Mouse (Mus musculus) left cerebral cortex, adult 8-10 months (tissue): ENCODE results near the gene Gm37240. TPM values are rescaled to one million over a fixed set of nuclear protein-coding genes. Genes with fewer than 3 reads are reported as not detected.
A peak's percentile ranks its signal among the peaks of the same experiment; 100 is the strongest.

Experiments used
- DNase-seq, 2 experiments: peaks; one replicate each; pipeline ENCODE4 v3.0.0; 2022; ENCODE audit warnings: low spot score in 2 of 2
- total RNA-seq, 4 experiments: library from RNA; stranded (reverse); gene quantifications; 2 replicates each; pipeline ENCODE4 v1.2.4; 2022

Gene Gm37240
- total RNA-seq, 4 experiments from 2014 or later = 0.50 to 4.0 (median 1.1) TPM; not detected in 1

DNA sequence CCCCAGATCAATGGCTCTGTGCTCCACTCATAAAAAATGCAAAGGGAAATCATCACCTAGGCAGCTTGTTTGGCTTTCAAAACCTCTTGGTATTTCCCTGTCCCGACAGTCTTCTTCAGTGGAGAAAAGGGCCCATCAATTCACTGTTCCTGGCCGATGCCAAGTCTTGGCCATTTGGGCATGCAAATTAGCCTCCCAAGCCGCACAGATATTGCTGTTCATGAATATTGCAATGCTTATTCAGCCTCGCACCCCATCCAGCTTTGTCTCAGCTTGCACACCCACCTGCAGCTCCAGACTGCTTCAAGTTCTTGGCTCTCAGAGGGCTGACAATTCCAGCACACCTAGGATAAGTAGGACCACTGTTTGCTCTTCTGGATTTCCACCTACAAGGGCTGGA is 685.5 kb downstream of the Gm37240 start:
- DNase-seq = peak in 1 of 2 experiments; percentile 66

- no peak for DNase-seq
Observed at GRCm38 (mm10) chr3:85198496-85198895, 688.8 kb downstream of the Gm37240 start.

GRCm38 (mm10) chr3:85197148-85197547 is 690.2 kb downstream of the Gm37240 start:
- no peak for DNase-seq

DNA sequence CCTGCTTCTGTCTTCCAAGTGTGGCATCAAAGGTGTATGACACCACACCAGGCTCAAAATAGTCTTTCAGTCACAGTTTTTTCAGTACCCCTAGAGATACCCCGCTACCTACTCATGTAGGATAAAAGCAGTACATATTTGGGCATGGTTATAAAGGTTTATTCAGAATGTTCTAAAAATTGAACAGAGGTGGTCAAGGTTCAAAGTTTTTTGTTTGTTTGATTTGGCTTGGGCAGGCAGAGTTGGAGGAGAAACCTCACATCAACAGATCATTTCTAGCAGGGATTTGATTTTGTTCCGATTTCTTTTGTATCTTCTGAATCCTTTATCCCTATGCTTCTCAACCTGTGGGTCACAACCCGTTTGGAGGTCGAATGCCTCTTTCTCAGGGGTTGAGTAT is 690.7 kb downstream of the Gm37240 start:
- DNase-seq = no peak

- DNase-seq = no peak
Observed at GRCm38 (mm10) chr3:85195068-85195481, 692.2 kb downstream of the Gm37240 start.

DNA sequence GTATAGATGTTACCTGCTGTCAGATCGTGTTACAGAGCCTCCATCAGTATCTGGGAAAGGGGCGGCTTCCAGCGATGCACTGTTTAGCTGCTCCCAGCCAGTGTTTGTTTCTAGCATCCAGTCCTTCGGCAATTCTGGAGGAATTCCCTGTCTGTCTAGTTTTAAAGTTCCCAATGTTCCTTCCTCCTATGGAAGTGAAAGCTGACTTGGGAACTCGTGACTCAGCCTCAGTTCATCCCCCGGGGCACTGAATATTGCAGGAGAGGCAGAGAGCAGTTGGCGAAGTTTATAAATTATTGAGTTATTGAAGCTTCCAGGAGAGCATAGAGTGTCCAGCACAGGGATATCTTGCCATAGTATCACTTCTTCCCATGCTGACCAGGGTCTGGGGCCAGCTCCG is 697.5 kb downstream of the Gm37240 start:
- DNase-seq = no peak

DNA sequence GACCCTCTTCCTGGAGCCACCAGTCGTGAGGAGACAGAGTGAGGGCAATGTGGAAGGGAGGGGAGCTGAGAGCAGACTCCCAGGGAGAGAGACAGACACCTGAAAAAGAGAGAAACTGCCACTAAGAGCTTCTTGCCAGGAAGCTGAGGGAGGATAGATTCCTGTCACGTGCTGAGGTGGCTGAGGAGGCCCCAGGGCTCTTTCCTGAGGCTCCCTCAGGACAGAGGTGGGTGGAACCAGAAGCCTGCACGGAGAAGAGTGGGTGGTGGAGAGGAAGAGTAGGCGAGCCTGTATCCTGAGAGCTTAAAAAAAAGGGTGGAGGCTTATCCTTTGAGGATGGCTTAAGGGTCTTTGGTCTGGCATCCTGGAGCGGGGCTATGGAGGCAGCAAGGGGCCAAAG is 699.0 kb downstream of the Gm37240 start:
- peak in 1 of 2 experiments; percentile 71 for DNase-seq

DNA sequence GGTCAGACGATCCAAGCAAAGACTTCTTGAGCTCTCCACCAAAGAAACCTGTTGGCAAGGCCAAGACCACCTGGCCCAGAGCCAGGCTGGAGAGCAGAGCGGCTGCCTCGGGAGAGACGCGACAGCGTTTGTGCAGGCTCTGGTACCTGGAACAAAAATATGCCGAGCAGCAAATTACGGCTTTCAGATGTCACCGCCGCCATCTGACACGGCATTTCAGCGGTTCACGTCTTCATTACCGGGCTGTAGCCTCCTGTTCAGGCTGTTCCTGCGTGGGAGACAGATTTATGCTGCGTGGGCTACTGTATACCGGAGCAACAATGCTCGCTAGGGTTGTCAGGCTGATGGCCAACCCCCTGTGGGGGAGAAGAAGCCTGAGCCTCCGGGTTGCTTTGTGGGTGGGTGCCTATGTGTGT is 700.6 kb downstream of the Gm37240 start:
- peak in 1 of 2 experiments; percentile 79 for DNase-seq

DNA sequence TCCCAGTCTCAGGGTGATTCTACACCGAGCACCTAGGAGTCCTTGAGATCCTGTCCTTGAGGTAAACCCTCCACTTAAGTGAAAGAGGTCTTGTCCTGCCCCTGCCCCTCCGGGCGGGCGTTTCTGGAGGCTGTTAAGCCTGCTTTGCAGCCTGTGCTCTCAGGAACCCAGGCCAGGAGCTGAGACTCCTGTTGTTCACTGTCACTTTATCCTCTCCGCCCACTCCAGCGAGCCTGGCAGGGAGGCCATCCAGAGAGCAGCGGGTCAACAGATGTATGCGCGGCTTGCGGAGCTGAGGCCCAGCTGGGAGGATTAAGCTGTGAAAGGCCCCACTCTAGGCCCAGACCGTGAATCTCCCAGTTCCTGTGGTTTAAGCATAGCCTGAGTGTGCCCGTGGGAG is 701.5 kb downstream of the Gm37240 start:
- DNase-seq = no peak

DNA sequence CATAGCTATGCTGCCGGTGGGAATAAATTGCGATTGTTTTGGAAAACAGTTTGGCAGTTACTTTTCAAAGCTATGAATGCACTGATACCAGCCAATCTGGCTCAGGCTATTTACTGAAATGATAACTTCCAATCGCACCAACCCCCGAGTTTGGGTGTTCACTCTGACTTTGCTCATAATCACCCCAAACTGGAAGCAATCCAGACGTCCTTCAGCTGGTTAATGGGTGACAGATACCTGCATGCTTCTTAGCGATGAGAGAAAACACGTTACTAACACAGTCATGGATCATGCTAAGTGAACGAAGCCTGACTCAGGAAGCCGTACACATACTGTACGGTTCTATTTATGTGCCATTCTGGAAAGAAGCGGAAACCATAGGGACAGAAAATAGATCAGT is 702.4 kb downstream of the Gm37240 start:
- no peak for DNase-seq

DNA sequence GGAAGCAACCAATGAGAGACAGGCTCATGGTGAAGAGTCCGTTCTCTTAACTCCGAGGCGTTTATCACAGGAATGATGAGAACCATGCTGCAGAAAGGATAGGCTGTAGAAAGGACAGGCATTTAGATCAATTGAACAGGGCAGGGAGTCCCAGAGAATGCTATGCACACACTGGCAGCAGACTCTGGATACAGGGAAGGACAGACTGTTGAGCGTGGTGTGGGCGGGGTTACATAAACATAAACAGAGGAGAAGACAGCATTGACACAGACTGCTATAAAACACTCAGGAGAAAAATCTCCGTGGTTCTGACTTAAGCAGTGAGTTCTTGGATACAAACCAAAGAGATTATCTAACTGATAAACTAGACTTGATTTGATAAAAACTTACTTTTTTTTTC is 703.2 kb downstream of the Gm37240 start:
- DNase-seq = no peak

- DNase-seq = no peak
Observed at GRCm38 (mm10) chr3:85176736-85177135, 710.6 kb downstream of the Gm37240 start.

DNA sequence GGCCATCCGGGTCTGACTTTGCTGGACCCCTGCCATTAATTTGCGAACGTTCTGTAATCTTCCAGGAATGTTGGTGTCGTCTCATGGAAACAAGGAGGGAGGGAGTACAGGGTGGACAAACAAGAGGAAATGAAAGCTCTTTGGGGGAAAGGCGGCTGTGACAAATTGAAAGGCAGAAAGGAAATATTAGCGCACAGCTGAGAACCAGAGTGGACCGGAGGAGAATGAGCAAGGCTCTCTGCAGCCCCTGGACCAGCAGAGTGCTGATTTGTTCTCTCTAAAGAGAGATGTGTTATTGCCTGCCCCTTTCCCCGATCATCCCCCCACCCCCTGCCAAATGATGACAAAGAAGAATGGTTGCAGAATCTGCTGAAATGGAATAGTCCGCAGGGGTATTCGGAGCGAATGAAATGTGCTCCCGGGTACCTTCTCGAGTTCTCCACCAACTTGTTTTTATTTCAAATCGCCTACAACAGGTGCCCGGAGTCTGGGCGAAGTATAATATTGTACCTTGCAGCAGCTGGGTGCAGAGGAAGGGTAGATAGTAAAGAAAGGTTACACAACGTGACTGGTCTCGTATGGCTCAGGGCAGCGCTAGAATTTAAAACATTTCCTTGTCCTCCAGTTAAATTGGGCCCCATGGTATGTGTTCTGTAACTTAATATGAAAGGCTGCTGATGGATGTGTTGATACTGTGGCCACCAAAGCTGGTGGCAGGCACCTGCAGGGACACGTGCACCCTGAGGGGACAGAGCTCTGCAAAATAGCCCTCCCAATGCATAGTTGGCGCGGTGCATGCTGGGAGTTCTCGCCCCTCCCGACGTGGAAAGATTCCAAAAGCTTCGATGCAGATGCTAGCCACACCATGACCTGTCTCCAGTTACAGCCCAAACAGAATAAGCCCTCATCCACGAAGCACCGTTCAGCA is 712.5 kb downstream of the Gm37240 start:
- DNase-seq = no peak

GRCm38 (mm10) chr3:85173441-85174071 is 713.8 kb downstream of the Gm37240 start:
- no peak for DNase-seq

DNA sequence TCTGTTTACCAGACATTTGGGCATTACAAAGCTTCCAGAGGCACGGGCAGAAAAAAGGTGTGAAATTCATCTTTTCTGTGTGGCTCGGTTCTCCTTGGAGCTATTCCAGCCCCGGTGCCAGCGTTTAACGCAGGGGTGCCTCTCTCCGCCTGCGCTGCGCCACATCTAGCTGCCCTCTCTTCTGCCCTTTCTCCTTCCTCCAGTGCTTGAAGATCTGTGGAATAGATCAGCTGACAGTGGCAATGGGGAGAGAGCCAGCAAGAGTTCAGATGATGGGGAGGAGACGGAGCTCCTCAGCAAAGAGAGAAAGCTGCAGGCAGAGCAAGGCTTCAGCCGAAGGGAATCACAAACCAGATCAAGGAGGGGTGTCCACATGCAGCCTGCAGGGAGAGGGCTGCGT is 714.8 kb downstream of the Gm37240 start:
- DNase-seq = no peak

DNA sequence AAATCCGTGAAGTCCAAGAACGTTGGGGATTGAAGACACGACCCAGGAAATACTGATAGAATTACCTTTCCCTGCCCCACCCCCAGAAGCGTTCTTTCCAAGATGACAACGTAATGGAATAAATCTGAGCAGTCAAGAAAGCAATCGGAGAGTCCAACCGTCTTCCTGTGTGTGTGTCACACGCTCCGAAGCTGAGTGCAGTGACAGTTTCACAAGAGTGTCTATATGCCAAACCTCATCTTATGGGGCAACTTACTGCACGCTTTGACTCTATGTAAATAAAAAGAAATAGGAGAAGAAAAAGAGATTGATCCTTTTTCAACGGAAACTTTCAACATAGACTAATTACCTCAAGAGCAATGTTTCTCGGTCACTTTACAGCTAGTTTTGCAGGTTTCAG is 715.2 kb downstream of the Gm37240 start:
- DNase-seq = no peak

GRCm38 (mm10) chr3:85168816-85169215 is 718.5 kb downstream of the Gm37240 start:
- no peak for DNase-seq

DNA sequence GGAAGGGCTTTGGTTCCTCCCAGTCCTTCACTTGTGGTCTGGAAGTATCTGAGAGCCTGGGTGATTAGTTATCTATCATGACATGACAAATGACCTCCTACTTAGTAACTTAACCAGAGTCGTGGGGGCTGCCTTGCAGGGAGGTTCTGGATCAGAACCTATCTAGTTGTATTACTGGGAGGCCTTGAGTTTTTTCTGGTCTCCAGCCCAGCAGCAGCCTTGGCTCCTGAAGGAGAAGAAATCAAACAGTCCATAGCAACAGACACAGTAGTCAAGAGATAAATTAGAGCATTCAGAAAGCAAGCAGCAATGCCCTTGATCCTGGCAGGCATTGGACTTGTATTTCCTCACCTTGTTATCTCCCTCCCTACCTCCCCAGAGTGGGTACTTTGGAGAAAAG is 722.4 kb downstream of the Gm37240 start:
- DNase-seq = no peak

DNA sequence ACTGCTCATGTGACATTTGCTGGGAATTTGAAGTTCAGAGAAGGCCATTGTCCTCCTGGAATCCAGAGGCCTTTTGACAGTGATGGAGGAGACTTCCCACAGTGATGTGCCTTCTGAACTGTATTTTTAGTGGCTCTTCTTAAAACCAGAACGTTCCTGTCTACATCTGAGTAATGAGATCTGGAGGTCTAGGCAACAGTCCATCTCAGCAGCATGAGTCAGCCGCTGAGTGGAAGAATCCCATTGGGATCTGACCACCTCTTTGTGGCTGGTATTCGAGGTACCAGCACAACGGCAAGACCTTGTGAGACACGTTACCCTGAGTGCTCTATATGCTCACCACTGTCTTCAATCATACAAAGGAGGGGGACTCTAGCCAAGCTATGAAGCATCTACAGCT is 723.9 kb downstream of the Gm37240 start:
- DNase-seq = no peak

- no peak for DNase-seq
Observed at GRCm38 (mm10) chr3:85162430-85162829, 724.9 kb downstream of the Gm37240 start.

DNA sequence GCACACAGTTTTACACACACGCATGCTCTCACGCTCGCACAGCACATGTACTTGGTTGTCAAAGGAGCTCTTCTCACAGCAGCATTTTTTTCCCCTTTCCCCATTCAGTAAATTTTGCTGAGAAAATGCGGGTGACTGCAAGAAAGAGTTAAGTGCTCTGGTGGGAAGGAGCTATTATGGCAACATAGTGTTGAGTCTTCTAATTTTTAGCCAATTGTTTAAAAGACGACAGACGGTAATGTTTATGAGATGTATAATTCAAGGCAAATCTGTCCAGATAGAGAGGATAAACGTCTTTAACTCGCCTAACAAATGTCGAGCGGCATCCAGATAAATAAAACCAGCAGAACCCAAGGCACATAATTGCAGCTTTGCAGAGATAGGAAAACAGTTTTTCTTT is 726.5 kb downstream of the Gm37240 start:
- no peak for DNase-seq

GRCm38 (mm10) chr3:85159631-85160030 is 727.7 kb downstream of the Gm37240 start:
- peak in 1 of 2 experiments; percentile 49 for DNase-seq

GRCm38 (mm10) chr3:85148816-85149215 is 738.5 kb downstream of the Gm37240 start:
- DNase-seq = no peak
